Mouse (Mus musculus): Measurements from ENCODE around the gene Imp3.
"Not testable (repeated sequence)": the region's sequence is repeated elsewhere in the genome, so short reads cannot be mapped to it uniquely, and the experiment has no call there.

Gene Imp3

DNA sequence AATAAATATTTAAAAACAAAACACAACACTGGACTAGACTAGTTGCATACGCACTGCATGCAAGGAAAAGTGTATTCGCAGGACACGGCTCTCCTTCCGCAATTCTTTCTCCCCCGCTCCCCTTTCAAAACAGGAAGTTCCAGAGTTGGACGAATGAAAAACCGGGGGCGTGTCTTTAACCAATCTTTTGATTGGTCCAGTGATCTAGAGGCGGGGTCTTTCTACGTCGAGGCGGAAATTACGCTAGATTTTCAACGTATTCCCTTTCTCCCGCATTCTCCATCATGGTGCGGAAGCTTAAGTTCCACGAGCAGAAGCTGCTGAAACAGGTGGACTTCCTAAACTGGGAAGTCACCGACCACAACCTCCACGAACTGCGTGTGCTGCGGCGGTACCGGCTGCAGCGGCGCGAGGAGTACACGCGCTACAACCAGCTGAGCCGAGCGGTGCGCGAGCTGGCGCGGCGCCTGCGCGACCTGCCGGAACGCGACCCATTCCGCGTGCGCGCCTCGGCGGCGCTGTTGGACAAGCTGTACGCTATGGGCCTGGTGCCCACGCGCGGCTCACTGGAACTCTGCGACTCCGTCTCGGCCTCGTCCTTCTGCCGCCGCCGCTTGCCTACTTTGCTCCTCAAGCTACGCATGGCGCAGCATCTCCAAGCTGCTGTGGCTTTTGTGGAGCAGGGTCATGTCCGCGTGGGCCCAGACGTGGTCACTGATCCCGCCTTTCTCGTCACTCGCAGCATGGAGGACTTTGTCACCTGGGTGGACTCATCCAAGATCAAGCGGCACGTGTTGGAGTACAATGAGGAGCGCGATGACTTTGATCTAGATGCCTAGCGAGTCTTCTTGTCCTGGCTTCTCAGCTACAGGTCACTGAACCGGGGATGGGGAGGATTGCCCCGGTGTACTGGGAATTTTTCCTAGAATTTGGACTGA, at the start of gene Imp3:
Gene Imp3, plus strand, starts transcription at position 253 of the 938 bp plus-strand sequence.
- peak; percentile 92 for DNase-seq

DNA sequence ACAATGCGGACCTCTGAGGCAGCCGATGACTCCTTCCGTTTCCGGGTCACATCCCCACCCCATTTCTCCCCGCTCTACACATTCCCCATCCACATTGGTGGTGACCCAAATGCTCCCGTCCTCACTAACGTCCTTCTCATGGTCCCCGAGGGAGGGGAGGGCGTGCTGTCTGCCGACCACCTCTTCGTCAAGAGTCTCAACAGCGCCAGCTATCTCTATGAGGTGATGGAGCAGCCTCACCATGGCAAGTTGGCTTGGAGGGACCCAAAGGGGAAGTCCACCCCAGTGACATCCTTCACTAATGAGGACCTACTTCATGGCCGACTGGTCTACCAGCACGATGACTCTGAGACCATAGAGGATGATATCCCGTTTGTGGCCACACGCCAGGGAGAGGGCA, 49.7 kb upstream of the Imp3 start:
- peak; percentile 7 for DNase-seq

DNA sequence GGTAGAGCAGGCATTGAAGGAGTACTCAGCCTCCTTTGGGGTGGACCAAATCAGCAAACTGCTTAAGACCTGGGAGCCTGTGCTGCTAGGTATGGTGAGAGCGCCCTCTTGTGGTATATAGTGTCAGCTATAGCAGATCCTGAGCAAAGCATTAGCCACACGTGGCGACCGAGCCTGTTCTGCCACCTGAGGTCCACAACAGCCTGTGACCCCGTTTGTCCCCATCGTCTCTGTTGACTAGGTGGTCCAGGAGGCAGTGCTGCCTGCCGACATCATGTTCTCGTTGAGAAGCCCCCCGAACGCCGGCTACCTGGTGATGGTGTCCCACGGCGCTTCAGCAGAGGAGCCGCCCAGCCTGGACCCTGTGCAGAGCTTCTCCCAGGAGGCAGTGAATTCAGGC, 47.5 kb upstream of the Imp3 start:
- peak; percentile 86 for DNase-seq

DNA sequence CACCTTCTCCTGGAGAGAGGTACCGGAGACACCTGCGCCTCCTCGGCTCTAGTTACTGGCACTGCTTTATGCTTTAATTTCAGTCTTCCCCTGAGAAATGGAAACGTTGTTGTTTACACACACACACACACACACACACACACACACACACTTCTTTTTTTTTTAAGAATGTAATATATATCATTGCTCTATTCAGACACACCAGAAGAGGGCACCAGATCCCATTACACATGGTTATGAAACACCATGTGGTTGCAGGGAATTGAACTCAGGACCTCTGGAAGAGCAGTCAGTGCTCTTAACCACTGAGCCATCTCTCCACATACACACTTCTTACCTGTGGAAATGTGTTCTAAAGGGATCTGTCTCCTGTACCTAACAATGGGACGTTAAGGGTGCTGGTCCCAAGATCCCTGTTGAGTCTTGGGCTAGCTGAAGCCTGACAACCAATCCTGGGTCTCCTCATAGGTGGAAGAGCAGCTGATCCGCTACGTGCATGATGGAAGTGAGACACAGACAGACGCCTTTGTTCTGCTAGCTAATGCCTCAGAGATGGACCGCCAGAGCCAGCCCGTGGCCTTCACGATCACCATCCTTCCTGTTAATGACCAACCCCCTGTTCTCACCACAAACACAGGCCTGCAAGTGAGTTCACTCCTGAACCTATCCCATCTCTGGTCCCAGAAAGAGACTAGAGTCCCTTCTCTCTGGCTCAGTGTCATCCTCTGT, 46.6 kb upstream of the Imp3 start:
- no peak for DNase-seq

DNA sequence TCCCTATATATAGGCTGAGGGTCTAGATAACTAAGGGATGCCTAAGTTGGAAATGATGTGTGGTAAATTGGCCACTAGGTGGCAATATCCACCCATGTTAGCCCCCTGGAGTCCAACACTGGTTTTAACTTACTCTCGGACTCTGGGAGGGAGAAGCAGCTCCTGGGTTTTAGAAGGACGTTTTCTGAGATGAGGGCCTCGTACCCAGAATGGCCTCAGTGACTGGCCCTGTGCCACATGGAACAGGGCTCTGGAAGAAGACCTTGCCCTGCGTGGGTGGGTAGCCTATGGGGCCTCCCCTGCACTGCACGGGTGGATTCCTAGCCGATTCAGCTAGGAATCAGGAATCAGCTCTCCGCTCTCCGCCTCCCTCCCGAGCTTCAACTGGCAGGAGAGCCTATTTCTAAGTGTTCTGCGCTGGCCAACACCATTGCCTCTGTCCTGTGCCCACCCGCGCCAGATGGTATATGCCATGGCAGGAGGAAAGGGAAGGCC, 45.7 kb upstream of the Imp3 start:
- DNase-seq: peak; percentile 80

DNA sequence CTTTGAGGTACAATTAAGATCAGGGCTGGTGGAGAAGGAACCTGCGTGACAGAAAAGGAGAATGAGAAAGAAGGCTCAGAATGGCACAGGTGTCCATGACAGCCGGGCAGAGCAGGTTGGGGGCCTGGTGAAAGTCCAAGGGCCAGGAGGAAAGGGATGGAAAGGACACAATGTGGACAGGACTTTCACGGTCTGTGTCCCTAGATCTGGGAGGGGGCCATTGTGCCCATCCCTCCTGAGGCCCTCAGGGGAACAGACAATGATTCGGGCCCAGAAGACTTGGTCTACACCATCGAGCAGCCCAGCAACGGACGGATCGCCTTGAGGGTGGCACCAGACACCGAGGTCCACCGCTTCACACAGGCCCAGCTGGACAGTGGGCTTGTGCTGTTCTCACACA, 45.2 kb upstream of the Imp3 start:
- DNase-seq: no peak

DNA sequence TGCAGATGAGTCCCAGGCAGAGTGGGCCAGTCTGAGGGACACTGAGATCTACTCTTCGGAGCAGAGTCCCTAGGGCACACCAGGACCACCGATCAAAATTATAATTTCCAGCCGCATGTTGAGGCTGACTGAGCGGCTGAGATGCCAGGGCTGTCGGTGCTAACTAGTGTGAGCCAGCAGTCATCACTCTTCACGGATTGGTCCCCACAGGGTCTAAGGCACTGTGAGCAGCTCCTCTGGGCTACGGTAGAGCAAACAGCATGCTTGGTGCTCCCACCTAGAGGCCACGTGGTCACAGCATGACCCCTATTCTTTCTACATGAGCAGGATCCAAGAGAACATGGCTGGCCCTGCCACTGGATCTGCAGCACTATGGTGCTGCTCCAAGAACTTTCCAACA, 44.0 kb upstream of the Imp3 start:
- no peak for DNase-seq

DNA sequence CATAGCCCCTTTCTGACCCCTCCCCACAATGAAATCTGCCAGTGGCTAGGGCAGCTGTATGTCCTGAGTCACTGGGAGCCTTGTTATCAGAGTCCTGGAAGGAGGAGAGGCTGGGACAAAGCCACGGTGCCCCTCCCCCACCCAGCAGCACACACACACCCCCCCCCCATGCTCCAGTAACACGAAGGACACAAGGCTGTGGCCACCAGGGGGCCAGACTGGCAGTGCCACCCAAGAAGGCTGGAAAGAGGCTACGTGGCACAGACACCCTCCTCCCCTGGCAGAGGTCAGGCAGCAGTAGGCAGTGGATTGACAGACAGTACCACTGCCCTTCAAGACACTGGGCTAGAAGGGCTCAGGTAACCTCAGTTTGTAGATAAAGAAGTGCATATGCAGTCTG, 43.3 kb upstream of the Imp3 start:
- peak; percentile 72 for DNase-seq

DNA sequence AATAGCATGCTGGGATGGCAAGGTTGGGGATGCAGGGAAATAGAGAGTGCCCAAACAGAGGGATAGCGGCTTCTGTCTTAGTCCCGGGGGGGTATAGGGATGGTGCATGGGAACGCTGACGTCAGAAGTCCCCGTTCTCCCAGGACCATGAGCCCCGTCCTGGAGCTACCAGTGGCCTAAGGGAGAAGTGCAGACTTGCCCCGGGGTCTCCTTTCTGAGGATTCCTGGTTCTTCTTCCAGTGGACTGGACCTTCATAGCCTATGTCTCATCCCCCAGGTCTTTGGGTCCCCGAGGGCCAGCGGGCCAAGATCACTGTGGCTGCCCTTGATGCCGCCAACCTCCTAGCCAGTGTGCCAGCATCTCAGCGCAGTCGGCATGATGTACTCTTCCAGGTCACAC, 40.5 kb upstream of the Imp3 start:
- no peak for DNase-seq

DNA sequence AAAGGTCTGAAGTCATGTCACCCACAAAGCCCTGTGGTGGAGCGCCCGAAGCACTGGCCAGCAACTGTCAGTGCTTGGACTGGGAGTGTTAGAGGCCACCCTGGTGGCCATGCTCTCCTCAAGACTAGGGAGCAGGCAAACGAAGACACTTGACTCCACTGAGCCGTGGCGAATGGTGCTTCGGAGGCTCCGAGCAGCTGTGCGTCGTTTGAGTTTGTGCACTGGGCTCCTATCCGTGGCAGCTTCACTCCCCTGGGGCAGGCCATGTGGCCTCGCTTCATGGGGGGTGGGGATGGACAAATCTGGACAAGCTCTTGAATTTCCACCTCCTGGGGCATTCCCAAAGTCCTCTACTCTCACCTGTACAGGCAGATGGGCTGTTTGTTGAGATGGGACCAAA, 37.9 kb upstream of the Imp3 start:
- no peak for DNase-seq

DNA sequence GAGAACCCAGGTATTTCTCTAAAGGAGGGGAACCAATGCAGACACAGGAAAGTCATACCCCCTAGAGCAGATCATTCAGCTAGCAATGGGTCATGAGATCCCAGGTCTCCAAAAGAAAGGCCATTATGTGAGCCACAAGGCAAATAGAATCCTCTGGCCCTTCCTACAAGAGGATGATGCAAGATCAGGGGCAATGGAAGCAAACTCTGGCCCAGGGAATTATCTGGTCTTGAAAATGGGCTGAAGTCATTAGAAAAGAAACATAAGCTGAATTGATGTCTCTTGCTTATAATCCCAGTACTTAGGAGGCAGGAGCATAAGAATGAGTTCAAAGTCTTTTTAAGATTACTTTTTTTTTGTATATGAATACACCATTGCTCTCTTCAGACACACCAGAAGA, 37.2 kb upstream of the Imp3 start:
- DNase-seq: no peak

DNA sequence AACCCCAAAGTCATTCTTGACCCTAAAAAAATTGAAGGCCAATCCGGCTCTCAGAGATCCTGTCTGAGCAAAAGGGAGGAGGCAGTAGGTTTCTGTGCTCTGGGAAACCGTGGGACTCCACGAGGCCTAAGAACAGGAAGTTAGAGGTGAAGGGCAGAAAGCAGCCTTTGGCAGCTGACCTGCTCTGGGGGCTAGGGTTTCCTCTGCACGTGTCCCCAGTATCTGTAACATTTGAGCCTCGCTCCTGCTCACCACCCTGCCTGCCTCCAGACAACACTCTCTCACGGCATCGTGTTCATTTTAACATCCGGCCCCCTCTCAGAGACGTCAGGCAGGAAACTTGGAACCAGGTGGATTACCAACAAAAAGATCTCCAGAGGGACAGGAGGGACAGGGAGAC, 36.7 kb upstream of the Imp3 start:
- no peak for DNase-seq

DNA sequence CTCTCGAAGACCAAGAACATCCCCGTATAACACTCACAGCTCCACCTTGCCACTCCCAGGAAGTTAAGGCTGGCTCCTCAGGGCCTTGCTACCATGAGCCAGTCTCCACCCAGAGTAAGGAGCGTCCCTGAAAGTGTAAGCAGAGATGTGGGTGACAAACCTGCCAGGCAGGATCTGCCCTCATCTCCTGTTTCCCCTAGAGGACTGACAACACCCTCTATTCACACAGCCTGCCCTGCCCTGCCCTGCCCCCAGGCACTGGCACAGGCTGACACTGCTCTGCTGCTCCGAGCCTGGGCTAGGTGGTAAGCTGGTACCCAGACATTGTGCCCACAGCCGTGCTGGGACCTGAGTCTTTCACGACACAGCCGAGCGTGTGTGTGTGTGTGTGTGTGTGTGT, 36.1 kb upstream of the Imp3 start:
- DNase-seq: no peak

DNA sequence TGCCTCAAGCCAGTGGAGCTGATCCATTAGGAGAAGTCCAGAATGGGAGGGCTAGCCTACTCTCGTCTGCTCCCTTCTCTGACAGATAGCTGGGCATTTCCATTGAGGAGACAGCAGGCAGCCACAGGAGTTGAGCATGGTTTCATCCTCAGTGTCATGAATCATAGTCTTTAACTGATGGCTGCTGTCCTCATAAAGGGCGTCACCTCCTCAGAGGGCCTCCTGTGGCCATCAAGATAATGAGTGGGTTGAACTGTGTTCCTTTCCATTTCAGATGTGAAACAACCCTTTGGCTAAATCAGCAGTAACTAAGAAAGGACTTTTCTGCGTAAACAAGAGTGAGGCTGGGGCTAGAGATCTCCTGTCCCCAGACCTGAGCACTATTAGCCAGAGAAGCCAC, 33.6 kb upstream of the Imp3 start:
- DNase-seq: no peak

DNA sequence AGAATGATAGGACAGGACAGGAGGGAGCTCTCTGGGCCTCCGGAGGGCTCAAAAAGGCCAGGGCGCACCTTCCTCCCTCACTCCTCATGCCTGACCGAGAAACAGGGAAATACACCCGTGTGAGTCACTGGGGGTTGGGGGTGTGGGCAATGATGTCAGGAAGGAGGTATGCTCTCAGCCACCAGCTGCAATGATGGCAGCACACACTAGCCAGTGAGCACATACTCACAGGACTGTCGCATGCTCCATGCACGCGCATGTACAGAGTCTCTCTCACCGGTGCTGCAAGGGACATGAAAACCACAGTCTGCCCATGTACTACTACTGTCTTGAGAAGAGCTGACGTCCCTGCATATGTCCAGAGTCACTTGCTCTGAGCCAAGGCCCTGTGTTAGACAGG, 29.7 kb upstream of the Imp3 start:
- DNase-seq: no peak

DNA sequence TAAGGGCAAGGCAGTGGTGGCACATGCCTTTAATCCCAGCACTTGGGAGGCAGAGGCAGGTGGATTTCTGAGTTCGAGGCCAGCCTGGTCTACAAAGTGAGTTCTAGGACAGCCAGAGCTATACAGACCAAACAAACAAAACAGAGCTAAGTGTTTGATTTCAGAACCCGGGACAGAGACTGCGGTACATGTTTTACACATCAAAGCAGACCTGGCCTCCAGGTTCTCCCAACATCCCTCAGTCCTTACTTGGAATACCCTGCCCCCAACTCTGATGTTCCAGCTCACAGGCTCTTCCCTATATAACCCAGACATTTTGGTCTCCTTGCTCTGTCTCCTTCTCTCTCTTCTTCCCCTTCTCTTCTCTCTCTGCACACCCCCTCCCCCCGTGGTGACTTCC, 27.3 kb upstream of the Imp3 start:
- not testable (repeated sequence) for DNase-seq

DNA sequence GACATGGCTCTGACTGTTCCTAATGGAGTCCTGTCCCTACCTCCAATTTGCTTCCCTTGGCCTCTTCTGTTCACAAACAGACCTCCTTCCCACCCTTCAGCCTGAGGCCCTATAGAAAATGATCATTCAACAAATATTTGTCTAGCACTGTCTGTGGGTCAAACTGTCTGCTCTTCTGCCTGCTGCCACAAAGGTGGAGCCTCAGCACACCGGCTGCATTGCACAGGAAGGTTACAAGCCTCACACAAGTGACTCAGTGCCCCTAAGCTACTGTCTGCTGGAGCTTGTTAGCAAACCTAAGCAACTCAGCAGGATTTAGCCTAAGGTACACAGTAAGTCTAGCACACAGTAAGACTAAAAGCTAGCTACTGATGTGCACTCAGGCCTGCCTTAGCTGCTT, 26.3 kb upstream of the Imp3 start:
- DNase-seq: no peak

DNA sequence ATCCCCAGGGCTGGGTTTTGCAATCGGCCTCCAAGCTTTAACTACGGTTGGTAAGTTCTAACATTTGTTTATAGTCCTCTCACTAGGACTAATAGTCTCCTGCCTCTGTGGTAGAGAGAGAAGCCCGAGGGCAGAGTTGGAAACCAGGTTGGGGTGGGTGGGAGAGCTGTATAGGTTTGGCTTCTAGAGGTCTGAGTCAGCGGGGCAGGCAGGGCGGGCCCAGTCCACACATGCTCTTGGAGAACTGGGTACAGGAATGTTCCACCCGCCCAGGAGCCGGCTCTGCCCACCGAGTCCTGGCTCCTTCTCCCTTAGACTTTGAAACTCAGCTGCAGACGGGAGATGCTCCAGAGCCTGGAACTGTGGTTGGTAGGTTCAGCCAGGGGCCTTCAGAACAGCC, 23.3 kb upstream of the Imp3 start:
- no peak for DNase-seq

DNA sequence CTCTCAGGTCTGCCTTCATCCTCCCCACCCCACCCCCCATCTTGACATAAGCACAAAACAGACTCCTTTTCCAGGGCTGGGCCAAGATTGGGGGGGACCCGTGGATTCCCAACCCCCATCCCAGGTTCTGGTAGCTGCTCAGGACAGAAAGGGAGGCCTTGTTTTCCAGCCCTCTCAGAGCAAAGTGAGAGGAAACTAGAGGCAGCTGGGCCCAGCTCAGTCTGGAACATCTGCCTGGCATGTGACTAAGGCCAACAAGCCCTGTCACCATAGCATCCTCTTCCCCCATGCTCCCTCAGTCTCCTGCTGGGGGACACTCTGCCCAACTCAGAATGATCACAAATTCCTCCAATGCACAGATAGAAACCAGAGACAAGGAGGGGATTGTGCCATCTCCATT, 22.2 kb upstream of the Imp3 start:
- no peak for DNase-seq

DNA sequence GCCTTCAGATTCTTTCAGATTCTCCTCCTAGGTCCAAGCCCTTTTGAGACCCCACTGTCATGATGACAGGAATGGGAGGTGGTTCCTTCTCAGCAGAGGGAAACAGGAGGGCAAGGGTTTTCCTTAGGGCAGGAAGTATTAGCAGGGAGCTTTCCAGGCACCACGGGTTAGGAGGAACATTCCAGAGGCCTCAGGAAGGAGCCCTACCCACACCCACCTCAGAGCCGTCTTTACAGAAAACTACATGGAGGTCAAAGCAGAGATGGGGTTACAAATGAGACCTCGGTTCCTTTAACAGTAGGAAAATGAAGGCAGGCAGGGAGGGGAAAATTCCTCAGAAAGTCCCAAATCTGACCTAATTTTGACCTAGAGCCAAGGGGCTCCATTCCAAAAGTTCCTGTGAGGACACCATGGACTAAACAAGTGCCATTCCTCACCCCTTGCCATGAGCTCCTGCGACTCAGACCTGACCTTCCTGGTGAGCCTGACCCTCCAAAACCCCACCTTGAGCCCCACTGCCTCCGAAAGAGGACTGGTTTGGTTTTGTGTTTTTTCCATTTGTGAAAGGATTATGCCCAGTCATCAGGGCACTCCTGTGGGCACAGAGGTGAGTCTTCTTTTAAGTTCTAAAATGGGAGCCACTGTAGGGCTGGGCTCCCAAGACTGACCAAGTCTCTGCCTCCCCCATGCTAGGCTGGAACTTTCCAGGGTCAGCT, 21.4 kb upstream of the Imp3 start:
- no peak for DNase-seq

DNA sequence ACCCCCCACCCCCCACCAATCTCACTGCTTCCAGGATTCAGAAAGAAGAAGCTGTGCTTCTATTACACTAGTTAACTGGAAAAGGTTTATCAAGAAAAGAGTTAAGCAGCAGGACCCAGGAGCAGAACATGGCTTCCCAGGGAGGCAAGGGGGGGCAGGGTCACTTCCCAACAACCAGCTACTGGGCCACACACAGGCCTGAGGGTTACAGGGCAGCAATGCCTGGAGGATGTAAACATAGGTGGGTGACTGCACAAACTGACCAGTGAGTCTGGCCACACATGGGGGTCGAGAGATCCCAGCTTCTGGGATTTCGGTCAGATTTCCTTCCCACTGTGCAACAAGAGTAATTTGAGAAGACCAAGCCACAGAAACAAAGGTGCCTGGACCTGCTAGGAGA, 20.1 kb upstream of the Imp3 start:
- DNase-seq: no peak

DNA sequence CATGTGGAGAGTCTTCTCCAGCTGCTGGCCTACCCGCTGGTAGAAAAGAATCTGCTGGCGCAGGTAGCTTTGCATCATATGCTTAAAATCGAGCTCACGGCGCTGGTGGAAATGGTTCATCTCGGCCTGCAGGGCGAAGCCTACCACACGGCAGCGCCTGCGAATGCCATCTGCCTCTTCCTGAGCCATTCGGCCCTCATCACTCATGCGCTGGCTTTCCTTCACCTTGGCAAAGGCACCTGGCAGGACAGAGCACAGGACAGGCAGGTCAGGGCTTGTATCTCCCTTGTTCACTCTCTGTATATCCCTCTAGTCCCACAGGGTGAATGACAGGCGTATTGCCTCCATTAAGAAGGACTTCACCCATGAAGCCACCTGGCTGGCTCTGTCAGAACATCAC, 18.8 kb upstream of the Imp3 start:
- no peak for DNase-seq

DNA sequence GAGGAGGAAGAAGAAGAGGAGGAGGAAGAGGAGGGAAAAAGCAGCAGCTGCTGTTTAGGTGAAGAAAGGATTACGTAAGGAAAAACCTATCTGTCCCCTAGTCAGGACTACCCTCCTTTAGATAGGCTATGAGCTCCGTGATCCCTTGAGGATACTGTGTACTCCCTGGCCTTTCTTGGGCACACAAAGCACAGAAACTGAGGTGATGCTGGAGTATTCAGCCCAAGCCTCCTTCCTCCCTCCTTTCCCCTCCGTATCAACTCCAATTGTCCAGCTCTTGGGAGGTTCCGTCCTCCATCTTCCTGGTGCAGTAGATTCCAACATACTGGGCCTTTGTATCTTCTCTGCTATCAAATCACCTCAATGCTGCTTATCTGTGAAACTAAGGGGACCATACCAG, 14.5 kb upstream of the Imp3 start:
- DNase-seq: no peak

All from kidney, postnatal 10 days (tissue).